Mouse (Mus musculus) stomach, postnatal 0 days (tissue): ENCODE data around the gene Fyb.

Experiments used
- CTCF ChIP-seq: IDR thresholded peaks from 2 replicates; pipeline ENCODE4 v1.5.1; 2016; ENCODE audit warnings: antibody characterized with exemption, low read depth, mild to moderate bottlenecking, moderate library complexity
- EP300 ChIP-seq: optimal IDR thresholded peaks from 2 replicates; pipeline ENCODE3; 2016; ENCODE audit warnings: antibody characterized with exemption

- TF ChIP-seq CTCF = no peak
- TF ChIP-seq EP300 = no peak
Observed at GRCm38 (mm10) chr15:6555536-6555935, 32.9 kb downstream of the Fyb start.
